Mouse (Mus musculus) CH12.LX (cell line): ENCODE measurements around the gene Cd200. TPM values are rescaled to one million over a fixed set of nuclear protein-coding genes. Genes with fewer than 3 reads are reported as not detected.

Experiments used
- DNase-seq: peaks from one replicate; pipeline ENCODE4 v3.0.0-alpha.2; 2013; ENCODE audit errors: extremely low read depth
- H3K27ac ChIP-seq: 2 replicates; pipeline ENCODE4 v1.5.1; 2012; ENCODE audit warnings: low read depth, mild to moderate bottlenecking, control low read depth, moderate library complexity; ENCODE audit not compliant: insufficient read depth
- H3K27me3 ChIP-seq: replicated peaks from 2 replicates; pipeline ENCODE3; 2012; ENCODE audit warnings: inconsistent platforms
- H3K36me3 ChIP-seq, 2 experiments: replicated peaks in 1 of 2; 2 replicates each; pipeline versions ENCODE3 to v1.6.1; 2012; ENCODE audit warnings: inconsistent platforms in 1 of 2, low read length in 1 of 2, mild to moderate bottlenecking in 1 of 2, mixed read lengths in 1 of 2, moderate library complexity in 1 of 2; ENCODE audit not compliant: control insufficient read depth in 1 of 2, insufficient read depth in 1 of 2
- H3K4me1 ChIP-seq, 2 experiments: 2 replicates each; pipeline ENCODE4 v1.6.1; 2012; ENCODE audit warnings: inconsistent platforms in 1 of 2, moderate library complexity in 1 of 2; ENCODE audit not compliant: insufficient read depth in 2 of 2, control insufficient read depth in 1 of 2
- H3K4me2 ChIP-seq: 2 replicates; pipeline ENCODE4 v1.6.1; 2012; ENCODE audit warnings: low read depth, mild to moderate bottlenecking, control low read depth; ENCODE audit not compliant: poor library complexity, insufficient read depth, severe bottlenecking
- H3K4me3 ChIP-seq, 3 experiments: fragments of 150-350 bp in 1 of 3; sonication (generic) in 1 of 3; replicated peaks in 1 of 3; 2 replicates each; pipeline versions ENCODE3 to v1.5.1; 2011 to 2012; ENCODE audit warnings: low read depth in 2 of 3, low read length in 2 of 3, mild to moderate bottlenecking in 2 of 3, moderate library complexity in 2 of 3, control low read depth in 1 of 3, improper control_type of control experiment in 1 of 3, inconsistent platforms in 1 of 3, mixed read lengths in 1 of 3; ENCODE audit not compliant: poor library complexity in 1 of 3
- H3K79me2 ChIP-seq: replicated peaks from 2 replicates; pipeline ENCODE4 v1.6.1; 2012; ENCODE audit warnings: mild to moderate bottlenecking, moderate library complexity; ENCODE audit not compliant: control insufficient read depth, poor library complexity, insufficient read depth, severe bottlenecking; ENCODE audit errors: extremely low read depth
- H3K9ac ChIP-seq: 2 replicates; pipeline ENCODE4 v1.6.1; 2012; ENCODE audit warnings: low read depth, mild to moderate bottlenecking, control low read depth, moderate library complexity; ENCODE audit not compliant: insufficient read depth
- H3K9me3 ChIP-seq: replicated peaks from 2 replicates; pipeline ENCODE3; 2012; ENCODE audit warnings: low read length, inconsistent platforms, mixed read lengths
- BHLHE40 ChIP-seq: IDR thresholded peaks from 2 replicates; pipeline ENCODE4 v1.6.1; 2011; ENCODE audit warnings: mild to moderate bottlenecking, low read depth, low read length, improper control_type of control experiment
- CHD1 ChIP-seq: IDR thresholded peaks from 2 replicates; pipeline ENCODE4 v1.6.1; 2012; ENCODE audit warnings: low read depth, low read length, improper control_type of control experiment, inconsistent platforms
- CTCF ChIP-seq, 2 experiments: IDR thresholded peaks in 1 of 2; conservative IDR thresholded peaks in 1 of 2; 2 replicates each; pipeline ENCODE4 v1.5.1; 2011 to 2012; ENCODE audit warnings: low read depth in 2 of 2, low read length in 2 of 2, improper control_type of control experiment in 1 of 2, inconsistent platforms in 1 of 2, mild to moderate bottlenecking in 1 of 2, moderate library complexity in 1 of 2
- E2F4 ChIP-seq: IDR thresholded peaks from 2 replicates; pipeline ENCODE4 v1.6.1; 2011; ENCODE audit warnings: low read depth, low read length, improper control_type of control experiment; ENCODE audit not compliant: insufficient replicate concordance
- KAT2A ChIP-seq: IDR thresholded peaks from 2 replicates; pipeline ENCODE4 v1.6.1; 2012; ENCODE audit warnings: low read length, improper control_type of control experiment, inconsistent platforms; ENCODE audit not compliant: insufficient replicate concordance
- MAX ChIP-seq: IDR thresholded peaks from 2 replicates; pipeline ENCODE4 v1.6.1; 2011; ENCODE audit warnings: low read length, improper control_type of control experiment
- MAZ ChIP-seq: IDR thresholded peaks from 2 replicates; pipeline ENCODE4 v1.6.1; 2012; ENCODE audit warnings: low read depth, mild to moderate bottlenecking, inconsistent platforms, low read length, improper control_type of control experiment, moderate library complexity
- MEF2A ChIP-seq: IDR thresholded peaks from 2 replicates; pipeline ENCODE4 v1.6.1; 2014; ENCODE audit warnings: low read depth, mild to moderate bottlenecking, inconsistent platforms, low read length, improper control_type of control experiment, borderline replicate concordance
- MXI1 ChIP-seq: IDR thresholded peaks from 2 replicates; pipeline ENCODE4 v1.6.1; 2011; ENCODE audit warnings: mild to moderate bottlenecking, low read depth, low read length, improper control_type of control experiment
- NRF1 ChIP-seq: IDR thresholded peaks from 2 replicates; pipeline ENCODE4 v1.6.1; 2014; ENCODE audit warnings: low read depth, mild to moderate bottlenecking, inconsistent platforms, low read length, improper control_type of control experiment, moderate library complexity
- RAD21 ChIP-seq: IDR thresholded peaks from 2 replicates; pipeline ENCODE4 v1.6.1; 2011; ENCODE audit warnings: low read depth, mild to moderate bottlenecking, low read length, improper control_type of control experiment, moderate library complexity
- SIN3A ChIP-seq: IDR thresholded peaks from 2 replicates; pipeline ENCODE4 v1.6.1; 2012; ENCODE audit warnings: low read length, improper control_type of control experiment, inconsistent platforms
- SMC3 ChIP-seq: IDR thresholded peaks from 2 replicates; pipeline ENCODE4 v1.6.1; 2011; ENCODE audit warnings: low read depth, low read length, improper control_type of control experiment
- TCF12 ChIP-seq: IDR thresholded peaks from 2 replicates; pipeline ENCODE4 v1.6.1; 2014; ENCODE audit warnings: low read depth, mild to moderate bottlenecking, inconsistent platforms, low read length, improper control_type of control experiment
- UBTF ChIP-seq: IDR thresholded peaks from 2 replicates; pipeline ENCODE4 v1.6.1; 2012; ENCODE audit warnings: low read depth, mild to moderate bottlenecking, inconsistent platforms, low read length, improper control_type of control experiment, moderate library complexity
- ZNF384 ChIP-seq: IDR thresholded peaks from 2 replicates; pipeline ENCODE4 v1.6.1; 2012; ENCODE audit warnings: low read depth, low read length, improper control_type of control experiment, inconsistent platforms
- dilution Hi-C: fragments of 300-500 bp; cut with MboI; formaldehyde crosslinking; loops from 2 replicates; pipeline ENCODE4 v1.14.3; 2020; ENCODE audit warnings: low sequenced_read_pairs; ENCODE audit not compliant: extremely low pct_unique_long_range_greater_than_20kb, extremely low pct_ligation_motif_present
- in situ Hi-C: fragments of 300-500 bp; cut with MboI; formaldehyde crosslinking; loops from 3 replicates; pipeline ENCODE4 v1.14.3; 2019; ENCODE audit warnings: low sequenced_read_pairs, low pct_ligation_motif_present, low pct_unique_long_range_greater_than_20kb, mixed read lengths
- polyA plus RNA-seq: library from polyadenylated mRNA; unstranded; fragments of >175 nt; gene quantifications from 2 replicates; pipeline ENCODE4 v1.2.1, GENCODE M21; 2012; ENCODE audit warnings: low read depth; ENCODE audit not compliant: insufficient read length
- total RNA-seq, 2 experiments: library from RNA; depleted of rRNA; stranded (reverse); fragments of 300-350 nt in 1 of 2; fragments of >200 nt in 1 of 2; gene quantifications; 2 replicates each; pipeline ENCODE4 v1.2.3; 2012 to 2014

Gene Cd200
- total and polyA plus RNA-seq, 3 experiments, result 13.7 to 77.5 (median 17.0) TPM

- dilution Hi-C loops (no loop called here), in situ Hi-C loops (no loop called here)
- H3K27ac ChIP-seq, result no peak overlapping the region
- peaks cover 7 to 10% of the 10 kb centered on the region in 2 experiments; a peak in 3 of 4 replicates for H3K4me1 ChIP-seq
- no peaks in the 10 kb centered on the region for H3K79me2 ChIP-seq
- no peaks in the 10 kb centered on the region for H3K9me3 ChIP-seq
- H3K9ac ChIP-seq, result no peak overlapping the region
- peaks cover 5 to 6% of the 10 kb centered on the region in 2 experiments for H3K36me3 ChIP-seq
- no peak for DNase-seq
- TF ChIP-seq MEF2A (no peak), KAT2A (no peak), MAZ (no peak), ZNF384 (no peak), CTCF (conservative IDR thresholded peaks at IDR 0.05 in 1 of 2, IDR thresholded peaks at IDR 0.05 in 1 of 2; ENCODE audit: low read depth in 2 of 2, low read length in 2 of 2) (no peak), TCF12 (no peak), NRF1 (no peak), MXI1 (no peak), SMC3 (no peak), MAX (no peak), E2F4 (no peak), RAD21 (no peak), BHLHE40 (no peak), CHD1 (no peak), SIN3A (no peak), UBTF (no peak)
- H3K4me3 ChIP-seq, result no peak overlapping the region
- H3K4me2 ChIP-seq, result no peak overlapping the region
- H3K27me3 ChIP-seq, result no peaks in the 10 kb centered on the region
These were observed 32.6 kb downstream of the Cd200 start for GRCm38 (mm10) chr16:45376294-45376693.

- in situ Hi-C loops (no loop called here), dilution Hi-C loops (no loop called here)
- peaks cover 7 to 10% of the 10 kb centered on the region in 2 experiments; a peak in 3 of 4 replicates for H3K4me1 ChIP-seq
- H3K27me3 ChIP-seq, result no peaks in the 10 kb centered on the region
- H3K4me3 ChIP-seq, result no peak overlapping the region
- peaks cover 2 to 3% of the 10 kb centered on the region in 2 experiments for H3K36me3 ChIP-seq
- TF ChIP-seq CTCF (conservative IDR thresholded peaks at IDR 0.05 in 1 of 2, IDR thresholded peaks at IDR 0.05 in 1 of 2; ENCODE audit: low read depth in 2 of 2, low read length in 2 of 2), result no peak
- no peak overlapping the region for H3K27ac ChIP-seq
- no peak for DNase-seq
- H3K9me3 ChIP-seq, result no peaks in the 10 kb centered on the region
- H3K79me2 ChIP-seq, result no peaks in the 10 kb centered on the region
- no peak overlapping the region for H3K4me2 ChIP-seq
- no peak overlapping the region; the same call in 1 of the 2 replicates for H3K9ac ChIP-seq
These were observed 33.2 kb downstream of the Cd200 start for GRCm38 (mm10) chr16:45375506-45376225.
